Mouse (Mus musculus): ENCODE measurements around the gene Tmem259. TPM values are rescaled to one million over a fixed set of nuclear protein-coding genes. Genes with fewer than 3 reads are reported as not detected.
A peak's percentile ranks its signal among the peaks of the same experiment; 100 is the strongest.

Tmem259 gene
- polyA plus RNA-seq, 1 experiment from 2014 or later, result 37.3 TPM

DNA sequence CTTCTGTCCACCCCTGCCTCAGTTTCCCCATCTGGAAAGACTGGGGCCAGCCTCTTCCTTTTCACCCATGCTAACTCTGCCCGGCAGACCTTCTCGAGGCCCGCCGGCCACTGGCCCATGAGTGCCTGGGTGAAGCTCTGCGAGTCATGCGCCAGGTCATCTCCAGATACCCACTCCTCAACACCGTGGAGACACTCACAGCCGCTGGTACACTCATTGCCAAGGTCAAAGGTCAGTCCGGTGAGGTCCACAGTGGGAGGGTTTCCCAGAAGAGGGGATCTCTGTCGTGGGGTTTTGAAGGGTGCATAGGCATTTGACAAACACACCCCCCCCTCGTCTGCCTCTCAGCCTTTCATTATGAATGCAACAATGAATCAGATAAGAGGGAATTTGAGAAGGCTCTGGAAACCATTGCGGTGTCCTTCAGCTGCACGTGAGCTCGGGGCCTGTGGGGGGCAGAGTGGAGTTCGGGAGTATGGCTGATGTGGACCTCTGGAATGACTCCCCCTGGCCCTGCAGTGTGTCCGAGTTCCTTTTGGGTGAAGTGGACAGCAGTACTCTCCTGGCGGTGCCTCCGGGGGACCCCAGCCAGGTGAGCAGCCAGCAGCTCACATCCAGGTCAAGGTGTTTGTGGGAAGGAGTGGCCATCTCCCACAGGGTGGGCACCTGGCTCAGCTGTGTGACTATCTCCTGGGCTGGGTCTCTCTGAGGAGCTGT, 36.6 kb upstream of the Tmem259 start:
- H3K4me3 ChIP-seq (ENCODE audit: inconsistent target), result no peak overlapping the region
- peaks cover 61% of the 10 kb centered on the region for H3K36me3 ChIP-seq (ENCODE audit: inconsistent target)
- 90% methylated on average over 17 of the region's 18 CpGs for WGBS (ENCODE audit: missing documents)
- no peak overlapping the region for H3K27ac ChIP-seq
- peaks cover 93% of the 10 kb centered on the region for H3K79me2 ChIP-seq (ENCODE audit: inconsistent target)

DNA sequence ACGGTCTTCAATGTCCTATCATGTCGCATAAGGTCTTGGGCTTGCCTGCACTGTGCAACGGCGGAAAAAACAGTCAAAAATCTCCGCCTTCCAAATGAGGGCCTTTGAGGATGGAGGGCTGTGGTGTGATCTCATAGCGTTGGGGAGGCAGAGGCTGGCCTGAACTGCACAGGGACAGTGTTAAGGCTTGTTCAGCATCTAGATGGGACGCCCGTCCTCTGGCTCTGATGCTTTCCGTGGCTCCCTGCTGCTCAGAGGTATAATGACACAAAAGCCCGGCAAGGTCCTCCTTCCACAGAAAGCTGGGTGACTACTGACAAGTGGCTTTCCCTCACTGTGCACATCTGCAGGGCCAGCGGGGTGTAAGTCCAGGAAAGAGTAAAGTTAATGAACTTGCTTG, 36.1 kb upstream of the Tmem259 start:
- H3K36me3 ChIP-seq (ENCODE audit: inconsistent target), result peaks cover 55% of the 10 kb centered on the region
- H3K27ac ChIP-seq, result no peak overlapping the region
- peaks cover 88% of the 10 kb centered on the region for H3K79me2 ChIP-seq (ENCODE audit: inconsistent target)
- 92% methylated on average over 11 of the region's 11 CpGs for WGBS (ENCODE audit: missing documents)
- no peak overlapping the region for H3K4me3 ChIP-seq (ENCODE audit: inconsistent target)

DNA sequence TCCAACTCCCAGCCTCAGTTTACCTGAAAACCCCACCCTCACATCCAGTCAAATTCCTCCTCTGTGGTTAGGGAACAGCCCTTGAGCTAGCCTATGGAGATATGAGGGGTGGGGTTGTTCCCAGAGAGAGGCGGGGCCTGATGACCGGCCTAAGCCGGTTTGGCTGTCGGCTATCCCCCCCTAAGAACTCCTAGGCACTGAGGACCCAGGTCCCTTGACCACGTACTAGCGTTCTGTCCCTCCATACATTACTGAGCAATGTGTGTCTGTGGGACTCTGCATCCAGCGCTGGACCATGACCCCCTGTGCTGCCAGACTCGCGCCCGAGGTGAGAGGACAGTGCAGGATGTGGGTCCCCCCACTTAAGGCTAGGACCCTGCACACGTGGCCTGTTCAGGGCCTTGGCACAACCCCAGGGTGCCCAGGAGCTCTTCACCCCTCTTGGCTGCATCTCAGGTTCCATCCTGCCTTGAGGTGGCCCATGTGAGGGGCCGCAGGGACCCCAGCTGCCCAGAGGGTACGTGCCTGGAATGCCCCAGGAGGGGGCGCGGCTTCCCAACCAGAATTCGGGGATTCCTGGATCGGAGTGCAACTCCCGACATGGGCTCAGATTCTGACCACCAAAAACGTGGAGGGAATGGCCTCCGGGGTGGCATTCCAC, 35.5 kb upstream of the Tmem259 start:
- peak overlapping the region; percentile 97 for H3K27ac ChIP-seq
- 89% methylated on average over 19 of the region's 20 CpGs for WGBS (ENCODE audit: missing documents)
- H3K4me3 ChIP-seq (ENCODE audit: inconsistent target), result no peak overlapping the region
- H3K79me2 ChIP-seq (ENCODE audit: inconsistent target), result peaks cover 82% of the 10 kb centered on the region
- peaks cover 49% of the 10 kb centered on the region; the same call in 1 of the 2 replicates for H3K36me3 ChIP-seq (ENCODE audit: inconsistent target)

DNA sequence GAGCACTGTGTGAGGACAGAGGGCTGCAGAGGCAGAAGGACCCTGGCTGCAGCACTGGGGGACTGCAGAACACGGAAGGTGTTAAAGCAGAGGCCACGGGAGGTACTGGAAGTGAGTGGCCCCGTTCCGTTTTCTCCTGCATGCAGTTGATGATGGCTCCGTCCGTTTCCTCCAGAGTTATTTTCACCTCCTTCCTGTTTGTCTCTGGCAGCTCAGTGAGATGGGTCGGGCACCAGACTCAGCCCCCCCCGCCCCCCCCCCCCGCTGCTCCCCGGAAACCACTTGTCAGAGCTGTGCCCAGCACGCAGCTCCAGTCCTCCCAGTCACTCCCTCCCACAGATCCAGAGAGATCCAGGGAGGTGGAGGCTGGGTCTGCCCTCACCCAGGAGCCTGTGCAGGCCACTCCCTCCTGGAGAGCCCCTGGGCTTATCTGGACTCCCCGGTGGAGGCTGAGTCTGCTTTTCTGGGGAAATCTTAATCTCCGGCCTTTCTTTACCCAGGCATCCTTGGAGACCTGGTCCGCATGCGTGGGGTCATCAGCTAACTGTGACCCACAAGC, 34.7 kb upstream of the Tmem259 start:
- peak overlapping the region; percentile 97 for H3K27ac ChIP-seq
- 20% methylated on average over 10 of the region's 15 CpGs for whole genome bisulfite sequencing (ENCODE audit: missing documents)
- H3K4me3 ChIP-seq (ENCODE audit: inconsistent target), result peak overlapping the region; percentile 90
- peaks cover 74% of the 10 kb centered on the region for H3K79me2 ChIP-seq (ENCODE audit: inconsistent target)
- H3K36me3 ChIP-seq (ENCODE audit: inconsistent target), result peaks cover 46% of the 10 kb centered on the region; the same call in 1 of the 2 replicates

DNA sequence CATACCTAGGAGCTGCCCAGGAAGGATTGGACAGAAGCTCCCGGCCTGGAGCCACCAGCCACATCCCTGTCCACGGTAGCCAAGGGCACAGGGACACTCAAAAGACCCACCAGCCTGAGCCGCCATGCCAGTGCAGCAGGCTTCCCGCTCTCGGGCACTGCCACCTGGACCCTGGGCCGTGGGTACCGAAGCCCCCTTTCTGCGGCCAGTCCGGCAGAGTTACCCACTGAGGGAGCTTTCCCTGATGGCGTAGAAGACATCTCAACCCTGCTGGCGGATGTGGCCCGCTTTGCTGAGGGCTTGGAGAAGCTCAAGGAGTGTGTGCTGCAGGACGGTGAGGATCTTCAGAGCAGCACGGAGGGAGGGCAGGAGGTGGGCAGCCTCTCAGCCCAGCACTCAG, 33.6 kb upstream of the Tmem259 start:
- WGBS (ENCODE audit: missing documents), result 2% methylated on average over 13 of the region's 14 CpGs
- peaks cover 35% of the 10 kb centered on the region; the same call in 1 of the 2 replicates for H3K36me3 ChIP-seq (ENCODE audit: inconsistent target)

DNA sequence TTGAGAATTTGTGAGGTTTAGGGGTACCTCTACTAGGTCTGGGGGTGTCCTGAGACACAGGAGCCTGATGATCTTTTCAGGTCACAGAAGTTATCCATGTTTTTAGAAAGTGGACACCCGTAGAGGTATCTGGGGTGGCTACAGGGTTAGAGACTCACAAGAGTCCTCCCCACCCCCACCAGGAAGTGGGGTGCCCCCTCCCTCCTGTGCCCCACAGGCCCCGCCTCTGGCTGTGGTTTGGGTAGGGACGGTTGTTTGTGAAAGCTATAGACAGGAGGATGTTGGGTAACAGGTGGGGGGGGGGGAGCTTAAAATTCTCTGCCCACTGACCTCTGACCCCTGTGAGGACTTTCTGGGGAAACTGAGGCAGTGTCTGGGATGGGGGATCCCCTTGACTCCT, 33.2 kb upstream of the Tmem259 start:
- 0% methylated on average over 1 of the region's 3 CpGs for WGBS (ENCODE audit: missing documents)
- Histone ChIP-seq H3K36me3 (ENCODE audit: inconsistent target) (peaks cover 31% of the 10 kb centered on the region; the same call in 1 of the 2 replicates), H3K27ac (peak overlapping the region; percentile 97), H3K4me3 (ENCODE audit: inconsistent target) (peak overlapping the region; percentile 90), H3K79me2 (ENCODE audit: inconsistent target) (peaks cover 59% of the 10 kb centered on the region)

More for the DNA sequence above, 33.6 kb upstream of the Tmem259 start:
- peak overlapping the region; percentile 90 for H3K4me3 ChIP-seq (ENCODE audit: inconsistent target)
- H3K79me2 ChIP-seq (ENCODE audit: inconsistent target), result peaks cover 63% of the 10 kb centered on the region
- peak overlapping the region; percentile 97 for H3K27ac ChIP-seq

DNA sequence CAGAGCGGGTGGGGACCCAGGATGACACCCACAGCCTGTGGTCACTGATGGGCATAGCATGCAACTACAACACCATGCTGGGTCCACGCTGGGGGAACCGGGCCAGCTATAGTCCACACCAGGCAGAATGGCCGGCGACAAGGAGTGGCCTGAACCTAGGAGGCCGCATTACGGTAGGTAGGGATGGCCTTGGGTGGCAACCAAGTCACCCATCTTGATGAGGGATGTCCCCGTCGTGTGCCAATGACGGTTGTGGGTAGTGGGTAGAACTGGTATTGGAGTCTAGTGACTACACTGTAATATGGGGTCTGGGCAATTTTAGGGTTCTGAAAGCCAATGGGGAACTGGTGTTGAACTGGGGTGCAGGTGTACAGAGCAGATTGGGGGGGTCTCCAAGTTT, 32.8 kb upstream of the Tmem259 start:
- H3K4me3 ChIP-seq (ENCODE audit: inconsistent target), result peak overlapping the region; percentile 90
- peaks cover 55% of the 10 kb centered on the region for H3K79me2 ChIP-seq (ENCODE audit: inconsistent target)
- H3K36me3 ChIP-seq (ENCODE audit: inconsistent target), result peaks cover 31% of the 10 kb centered on the region; the same call in 1 of the 2 replicates
- 0% methylated on average over 10 of the region's 10 CpGs for WGBS (ENCODE audit: missing documents)
- H3K27ac ChIP-seq, result peak overlapping the region; percentile 97

DNA sequence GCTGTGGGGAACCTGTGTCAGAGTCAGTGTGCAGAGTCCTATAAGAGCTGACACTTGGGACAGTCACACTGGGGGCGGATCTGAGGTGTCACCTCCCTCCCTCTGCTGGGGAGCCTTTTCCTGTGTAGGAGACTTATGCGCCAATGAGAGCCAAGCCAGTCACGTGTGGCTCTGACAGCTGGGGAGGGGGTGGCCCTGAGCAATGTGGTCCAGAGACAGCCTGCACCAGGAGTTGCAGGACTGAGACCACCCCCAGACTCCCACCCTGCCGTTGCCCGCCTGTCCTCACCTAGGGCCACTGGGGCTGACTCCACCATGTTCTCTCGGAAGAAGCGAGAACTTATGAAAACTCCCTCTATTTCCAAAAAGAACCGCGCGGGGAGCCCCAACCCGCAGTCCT, 32.4 kb upstream of the Tmem259 start, which contains the start of gene Arhgap45:
TSS of gene Arhgap45 (plus strand) at position 143 of the 400 bp plus-strand sequence.
- Histone ChIP-seq H3K4me3 (ENCODE audit: inconsistent target) (peak within 1 kb of the TSS; percentile 90), H3K27ac (peak within 1 kb of the TSS; percentile 97), H3K36me3 (ENCODE audit: inconsistent target) (peaks cover 31% of the 10 kb centered on the region; the same call in 1 of the 2 replicates), H3K79me2 (ENCODE audit: inconsistent target) (peaks cover 51% of the 10 kb centered on the region)
- 0% methylated on average over 11 of the region's 11 CpGs for WGBS (ENCODE audit: missing documents)

DNA sequence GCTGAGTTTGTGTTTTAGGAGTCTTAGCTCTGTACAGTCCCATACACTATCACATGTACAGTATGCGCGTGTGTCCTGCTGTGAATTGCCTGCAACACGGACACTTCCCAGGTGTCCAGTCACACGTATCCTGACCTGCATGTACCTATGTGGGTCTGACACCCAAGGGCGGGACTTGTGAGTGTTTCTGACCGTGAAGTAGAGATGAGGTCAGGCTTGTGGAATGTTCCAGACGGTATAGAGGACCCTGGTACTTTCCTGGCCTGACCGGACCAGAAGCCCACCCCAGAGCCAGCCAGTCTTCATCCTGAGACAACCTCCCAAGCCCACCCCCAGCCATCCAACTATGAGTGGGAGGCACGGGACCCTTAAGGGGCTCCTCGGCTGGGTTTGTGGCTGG, 31.5 kb upstream of the Tmem259 start:
- peaks cover 29% of the 10 kb centered on the region; the same call in 1 of the 2 replicates for H3K36me3 ChIP-seq (ENCODE audit: inconsistent target)
- peak overlapping the region; percentile 97; the same call in 1 of the 2 replicates for H3K27ac ChIP-seq
- WGBS (ENCODE audit: missing documents), result 89% methylated on average over 10 of the region's 10 CpGs
- peaks cover 41% of the 10 kb centered on the region for H3K79me2 ChIP-seq (ENCODE audit: inconsistent target)
- H3K4me3 ChIP-seq (ENCODE audit: inconsistent target), result no peak overlapping the region

DNA sequence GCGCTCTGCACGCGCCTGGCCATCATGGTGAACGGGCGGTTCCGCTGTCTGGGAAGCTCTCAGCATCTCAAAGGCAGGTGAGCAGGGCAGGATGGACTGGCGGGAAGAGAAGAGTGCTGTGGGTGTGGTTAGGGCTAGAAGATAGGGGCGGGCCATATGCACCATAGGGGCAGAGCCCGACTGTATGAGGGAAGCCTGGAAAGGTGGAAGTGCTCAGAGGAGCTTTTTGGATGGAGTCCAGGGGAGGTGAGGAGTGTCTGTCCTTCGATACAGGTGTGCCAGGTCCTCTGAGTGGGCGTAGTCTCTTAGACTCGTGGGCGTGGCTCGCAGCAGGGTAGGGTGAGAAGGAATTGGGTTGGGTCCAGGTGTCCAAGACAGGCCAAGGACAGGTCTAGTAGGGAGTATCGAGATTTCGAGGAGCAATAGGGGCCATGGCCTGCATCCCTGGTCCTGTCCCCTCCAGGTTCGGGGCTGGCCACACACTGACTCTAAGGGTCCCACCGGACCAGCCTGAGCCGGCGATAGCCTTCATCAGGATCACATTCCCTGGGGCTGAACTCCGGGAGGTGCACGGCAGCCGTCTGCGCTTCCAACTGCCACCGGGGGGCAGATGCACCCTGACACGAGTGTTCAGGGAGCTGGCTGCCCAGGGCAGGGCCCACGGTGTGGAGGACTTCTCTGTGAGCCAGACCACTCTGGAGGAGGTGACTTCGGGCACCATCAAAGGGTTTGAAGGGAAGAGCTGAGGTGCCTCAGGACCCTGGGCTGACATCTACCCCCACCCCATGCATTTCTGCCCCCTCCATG, 30.6 kb upstream of the Tmem259 start:
- H3K27ac ChIP-seq, result no peak overlapping the region
- no peak overlapping the region for H3K4me3 ChIP-seq (ENCODE audit: inconsistent target)
- H3K79me2 ChIP-seq (ENCODE audit: inconsistent target), result peaks cover 32% of the 10 kb centered on the region
- 81% methylated on average over 24 of the region's 28 CpGs for WGBS (ENCODE audit: missing documents)
- peaks cover 31% of the 10 kb centered on the region for H3K36me3 ChIP-seq (ENCODE audit: inconsistent target)

DNA sequence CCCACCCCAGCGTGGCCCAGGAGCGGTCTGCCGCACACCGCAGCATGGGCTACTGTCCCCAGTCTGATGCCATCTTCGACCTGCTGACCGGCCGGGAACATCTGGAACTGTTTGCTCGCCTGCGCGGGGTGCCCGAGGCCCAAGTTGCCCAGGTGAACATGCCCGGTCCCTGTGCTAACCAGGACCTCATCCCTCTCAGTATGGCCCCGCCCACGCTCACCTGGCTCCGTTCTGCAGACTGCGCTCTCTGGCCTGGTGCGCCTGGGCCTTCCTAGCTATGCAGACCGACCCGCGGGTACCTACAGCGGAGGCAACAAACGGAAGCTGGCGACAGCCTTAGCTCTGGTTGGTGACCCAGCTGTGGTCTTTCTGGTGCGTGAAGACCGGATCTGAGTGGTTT, 29.5 kb upstream of the Tmem259 start:
- Histone ChIP-seq H3K36me3 (ENCODE audit: inconsistent target) (peaks cover 35% of the 10 kb centered on the region), H3K4me3 (ENCODE audit: inconsistent target) (no peak overlapping the region), H3K79me2 (ENCODE audit: inconsistent target) (peaks cover 22% of the 10 kb centered on the region), H3K27ac (no peak overlapping the region)
- 96% methylated on average over 25 of the region's 25 CpGs for WGBS (ENCODE audit: missing documents)

DNA sequence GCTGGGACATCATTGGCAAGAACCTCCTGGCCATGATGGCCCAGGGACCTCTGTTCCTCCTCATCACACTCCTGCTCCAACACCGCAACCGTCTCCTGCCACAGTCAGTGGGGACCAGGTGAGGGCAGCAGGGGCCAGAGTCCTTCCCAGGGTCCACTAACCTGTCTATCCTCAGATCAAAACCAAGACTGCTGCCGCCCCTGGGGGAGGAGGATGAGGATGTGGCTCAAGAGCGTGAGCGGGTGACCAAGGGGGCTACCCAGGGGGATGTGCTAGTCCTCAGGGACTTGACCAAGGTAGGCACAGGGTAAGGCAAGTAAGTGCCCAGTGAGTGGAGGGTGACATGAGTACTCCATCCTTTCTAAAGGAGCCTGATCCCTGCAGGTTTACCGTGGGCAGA, 27.6 kb upstream of the Tmem259 start:
- H3K27ac ChIP-seq, result no peak overlapping the region
- H3K36me3 ChIP-seq (ENCODE audit: inconsistent target), result peaks cover 52% of the 10 kb centered on the region
- no peak overlapping the region for H3K4me3 ChIP-seq (ENCODE audit: inconsistent target)
- WGBS (ENCODE audit: missing documents), result 94% methylated on average over 6 of the region's 6 CpGs
- peaks cover 3% of the 10 kb centered on the region for H3K79me2 ChIP-seq (ENCODE audit: inconsistent target)

DNA sequence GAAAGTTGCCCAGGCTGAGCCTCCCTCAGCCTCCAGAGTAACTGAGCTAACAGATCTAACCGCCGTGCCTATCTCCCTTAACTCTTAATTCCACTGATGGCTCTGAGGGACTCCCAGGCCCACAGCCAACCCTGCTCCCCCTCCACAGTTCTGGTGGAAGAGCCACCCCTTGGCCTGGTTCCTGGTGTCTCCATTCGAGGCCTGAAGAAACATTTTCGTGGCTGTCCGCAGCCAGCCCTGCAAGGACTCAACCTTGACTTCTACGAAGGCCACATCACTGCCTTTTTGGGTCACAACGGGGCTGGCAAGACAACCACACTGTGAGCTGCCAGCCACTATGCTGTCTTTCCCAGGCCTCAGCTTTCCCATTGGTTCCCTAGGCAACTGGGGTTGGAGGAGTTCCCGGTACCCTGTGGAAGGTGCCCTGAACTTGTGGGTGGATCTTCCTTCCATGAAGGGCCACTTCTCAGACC, 20.1 kb upstream of the Tmem259 start:
- Histone ChIP-seq H3K36me3 (ENCODE audit: inconsistent target) (peaks cover 56% of the 10 kb centered on the region), H3K4me3 (ENCODE audit: inconsistent target) (no peak overlapping the region), H3K27ac (no peak overlapping the region), H3K79me2 (ENCODE audit: inconsistent target) (no peaks in the 10 kb centered on the region)
- WGBS (ENCODE audit: missing documents), result 92% methylated on average over 6 of the region's 8 CpGs
